Mouse (Mus musculus) heart, embryonic 13.5 days (tissue): Measurements from ENCODE around the gene Cenpu. TPM values are rescaled to one million over a fixed set of nuclear protein-coding genes. Genes with fewer than 3 reads are reported as not detected.

Experiments
- ATAC-seq: fragments of 200-750 bp; cut with Nextera tagmentation; 2 replicates; pipeline ENCODE4 v1.8.0; 2017; ENCODE audit warnings: moderate TSS enrichment; ENCODE audit not compliant: insufficient number of reproducible peaks, low FRiP score, low TSS enrichment; ENCODE audit errors: extremely low read depth
- H3K27ac ChIP-seq: fragments of 300-500 bp; sonication (generic); replicated peaks from 2 replicates; pipeline ENCODE4 v1.5.1; 2015; ENCODE audit warnings: moderate library complexity, mild to moderate bottlenecking, inconsistent platforms
- H3K27me3 ChIP-seq: fragments of 300-500 bp; sonication (generic); replicated peaks from 2 replicates; pipeline ENCODE4 v1.6.1; 2015; ENCODE audit warnings: mild to moderate bottlenecking, inconsistent platforms
- H3K36me3 ChIP-seq: fragments of 300-500 bp; sonication (generic); 2 replicates; pipeline ENCODE4 v1.6.1; 2015; ENCODE audit warnings: mild to moderate bottlenecking, inconsistent platforms
- H3K4me1 ChIP-seq: fragments of 300-500 bp; sonication (generic); 2 replicates; pipeline ENCODE4 v1.6.1; 2015; ENCODE audit warnings: inconsistent platforms
- H3K4me2 ChIP-seq: fragments of 300-500 bp; sonication (generic); 2 replicates; pipeline ENCODE4 v1.6.1; 2015; ENCODE audit warnings: inconsistent platforms, mild to moderate bottlenecking, moderate library complexity
- H3K4me3 ChIP-seq: fragments of 300-500 bp; sonication (generic); 2 replicates; pipeline ENCODE4 v1.5.1; 2015; ENCODE audit warnings: moderate library complexity, mild to moderate bottlenecking, inconsistent platforms
- H3K9ac ChIP-seq: fragments of 300-500 bp; sonication (generic); 2 replicates; pipeline ENCODE4 v1.6.1; 2015; ENCODE audit warnings: inconsistent platforms, mild to moderate bottlenecking, moderate library complexity
- H3K9me3 ChIP-seq: fragments of 300-500 bp; sonication (generic); 2 replicates; pipeline ENCODE4 v1.6.1; 2016; ENCODE audit warnings: inconsistent platforms
- WGBS: fragments of 180-500 bp; shearing (Covaris S2); methylation state at CpG from one replicate; pipeline ENCODE4 v1.1.7; 2015; ENCODE audit warnings: mixed read lengths; 5-methylcytosine and 5-hydroxymethylcytosine counted together
- polyA plus RNA-seq: library from polyadenylated mRNA; unstranded; fragments of >200 nt; fragmentation: Nextera tagmentation; extraction: Ambion mirVana; gene quantifications from 2 replicates; pipeline ENCODE4 v1.2.1, GENCODE M21; 2015

Cenpu gene
- polyA plus RNA-seq, 1 experiment from 2014 or later, result 8.7 TPM

- no peak overlapping the region for H3K4me2 ChIP-seq
- H3K9ac ChIP-seq, result no peak overlapping the region
- H3K27ac ChIP-seq, result no peak overlapping the region
- H3K27me3 ChIP-seq, result no peaks in the 10 kb centered on the region
- H3K36me3 ChIP-seq, result peaks cover 21% of the 10 kb centered on the region
- 57% methylated on average over 7 of the region's 7 CpGs for WGBS
- H3K9me3 ChIP-seq, result no peaks in the 10 kb centered on the region
- ATAC-seq, result no peak
- peaks cover 35% of the 10 kb centered on the region for H3K4me1 ChIP-seq
- no peak overlapping the region for H3K4me3 ChIP-seq
Measured at GRCm38 (mm10) chr8:46599314-46599904, 47.6 kb downstream of the Cenpu start.

GRCm38 (mm10) chr8:46600959-46601707 lies 49.3 kb downstream of the Cenpu start:
- Histone ChIP-seq H3K9me3 (no peaks in the 10 kb centered on the region), H3K36me3 (peaks cover 34% of the 10 kb centered on the region), H3K4me1 (peaks cover 35% of the 10 kb centered on the region), H3K4me2 (no peak overlapping the region), H3K9ac (no peak overlapping the region), H3K27ac (peak overlapping the region; percentile 25; the same call in 1 of the 2 replicates), H3K27me3 (no peaks in the 10 kb centered on the region), H3K4me3 (no peak overlapping the region)
- no peak for ATAC-seq
- 59% methylated on average over 10 of the region's 10 CpGs for WGBS

GRCm38 (mm10) chr8:46603587-46603986 lies 51.8 kb downstream of the Cenpu start:
- Histone ChIP-seq H3K4me2 (no peak overlapping the region), H3K9ac (no peak overlapping the region), H3K27me3 (no peaks in the 10 kb centered on the region), H3K36me3 (peaks cover 35% of the 10 kb centered on the region), H3K4me1 (peaks cover 20% of the 10 kb centered on the region), H3K4me3 (no peak overlapping the region), H3K9me3 (no peaks in the 10 kb centered on the region), H3K27ac (no peak overlapping the region)
- no peak for ATAC-seq
- WGBS, result 88% methylated on average over 5 of the region's 5 CpGs

- H3K27ac ChIP-seq, result no peak overlapping the region
- H3K4me3 ChIP-seq, result no peak overlapping the region
- 74% methylated on average over 1 of the region's 1 CpGs for WGBS
- no peak overlapping the region for H3K9ac ChIP-seq
- ATAC-seq, result no peak
- no peak overlapping the region for H3K4me2 ChIP-seq
- H3K4me1 ChIP-seq, result peaks cover 9% of the 10 kb centered on the region
- peaks cover 47% of the 10 kb centered on the region for H3K36me3 ChIP-seq
- H3K27me3 ChIP-seq, result no peaks in the 10 kb centered on the region
- no peaks in the 10 kb centered on the region for H3K9me3 ChIP-seq
Measured at GRCm38 (mm10) chr8:46606930-46607329, 55.1 kb downstream of the Cenpu start.

- no peak overlapping the region for H3K27ac ChIP-seq
- H3K9ac ChIP-seq, result no peak overlapping the region
- ATAC-seq, result no peak
Measured at GRCm38 (mm10) chr8:46611557-46611956, 59.7 kb downstream of the Cenpu start.

GRCm38 (mm10) chr8:46612913-46613312 lies 61.1 kb downstream of the Cenpu start:
- H3K27ac ChIP-seq, result peak overlapping the region; percentile 5; the same call in 1 of the 2 replicates
- 85% methylated on average over 4 of the region's 4 CpGs for WGBS
- ATAC-seq, result no peak
- H3K4me3 ChIP-seq, result no peak overlapping the region
- no peaks in the 10 kb centered on the region for H3K27me3 ChIP-seq
- H3K4me1 ChIP-seq, result peaks cover 29% of the 10 kb centered on the region
- H3K9me3 ChIP-seq, result no peaks in the 10 kb centered on the region
- H3K9ac ChIP-seq, result no peak overlapping the region
- H3K36me3 ChIP-seq, result peaks cover 21% of the 10 kb centered on the region
- H3K4me2 ChIP-seq, result no peak overlapping the region

More at GRCm38 (mm10) chr8:46611557-46611956, 59.7 kb downstream of the Cenpu start:
- H3K9me3 ChIP-seq, result no peaks in the 10 kb centered on the region
- no peak overlapping the region for H3K4me3 ChIP-seq
- no peaks in the 10 kb centered on the region for H3K27me3 ChIP-seq
- H3K4me1 ChIP-seq, result peaks cover 28% of the 10 kb centered on the region
- peaks cover 31% of the 10 kb centered on the region for H3K36me3 ChIP-seq
- no peak overlapping the region for H3K4me2 ChIP-seq
- WGBS, result 71% methylated on average over 8 of the region's 8 CpGs

GRCm38 (mm10) chr8:46613377-46613776 lies 61.5 kb downstream of the Cenpu start:
- peak overlapping the region; percentile 5; the same call in 1 of the 2 replicates for H3K27ac ChIP-seq
- 73% methylated on average over 4 of the region's 4 CpGs for WGBS
- H3K4me3 ChIP-seq, result no peak overlapping the region
- H3K9me3 ChIP-seq, result no peaks in the 10 kb centered on the region
- no peak overlapping the region for H3K9ac ChIP-seq
- H3K36me3 ChIP-seq, result peaks cover 17% of the 10 kb centered on the region
- ATAC-seq, result no peak
- H3K4me1 ChIP-seq, result peaks cover 32% of the 10 kb centered on the region
- H3K4me2 ChIP-seq, result no peak overlapping the region
- H3K27me3 ChIP-seq, result no peaks in the 10 kb centered on the region

- Histone ChIP-seq H3K27me3 (no peaks in the 10 kb centered on the region), H3K9ac (peak overlapping the region; percentile 25; the same call in 1 of the 2 replicates), H3K4me2 (peak overlapping the region; percentile 99), H3K36me3 (0 out of 2 replicates have a peak, but pooled peaks cover 6% of the 10 kb centered on the region), H3K4me3 (peak overlapping the region; percentile 89; the same call in 1 of the 2 replicates), H3K27ac (no peak overlapping the region), H3K4me1 (peaks cover 43% of the 10 kb centered on the region), H3K9me3 (no peaks in the 10 kb centered on the region)
- 56% methylated on average over 8 of the region's 8 CpGs for WGBS
- no peak for ATAC-seq
Measured at GRCm38 (mm10) chr8:46615936-46616335, 64.1 kb downstream of the Cenpu start.

GRCm38 (mm10) chr8:46616879-46617689 lies 65.3 kb downstream of the Cenpu start, which contains the start of the genes Primpol and Casp3:
Gene Primpol (minus strand): TSS chr8:46617212.
Gene Casp3 (plus strand): TSS chr8:46617291.
- WGBS, result under 1% methylated on average over 53 of the region's 54 CpGs
- H3K4me2 ChIP-seq, result peak within 1 kb of the TSS; percentile 99

GRCm38 (mm10) chr8:46617690-46618620 lies 66.1 kb downstream of the Cenpu start:
- peak overlapping the region; percentile 92 for H3K27ac ChIP-seq
- no peaks in the 10 kb centered on the region for H3K9me3 ChIP-seq
- H3K36me3 ChIP-seq, result no peaks in the 10 kb centered on the region
- H3K4me1 ChIP-seq, result peaks cover 39% of the 10 kb centered on the region
- peak overlapping the region; percentile 89 for H3K4me3 ChIP-seq
- WGBS, result under 1% methylated on average over 38 of the region's 38 CpGs
- no peaks in the 10 kb centered on the region for H3K27me3 ChIP-seq
- H3K4me2 ChIP-seq, result peak overlapping the region; percentile 99
- ATAC-seq, result peak; percentile 5; the same call in 1 of the 2 replicates
- peak overlapping the region; percentile 92 for H3K9ac ChIP-seq

More at GRCm38 (mm10) chr8:46616879-46617689, 65.3 kb downstream of the Cenpu start, which contains the start of the genes Primpol and Casp3:
- H3K4me3 ChIP-seq, result peak within 1 kb of the TSS; percentile 89
- peak within 1 kb of the TSS; percentile 92 for H3K9ac ChIP-seq
- peaks cover 36% of the 10 kb centered on the region for H3K4me1 ChIP-seq
- no peaks in the 10 kb centered on the region for H3K27me3 ChIP-seq
- peak; percentile 99 for ATAC-seq
- H3K36me3 ChIP-seq, result no peaks in the 10 kb centered on the region
- no peaks in the 10 kb centered on the region for H3K9me3 ChIP-seq
- peak within 1 kb of the TSS; percentile 92 for H3K27ac ChIP-seq
